ENCODE assay signal across 14 mouse cellular contexts in genomic region chr9:104646348-104646994, GRCm38 (mm10).
DNase-seq lines count a peak whose midpoint lies in the region; ATAC-seq and TF ChIP-seq lines count a peak whose summit lies in the region.
"Had no signal": no experiment of that assay in that cellular context is flagged by ENCODE, and none has a peak within 500 bp of the region (broad histone marks: within the 10 kb centered on the region; RNA-seq: fewer than 3 reads in every experiment).

No protein-coding gene starts in this region.

- WGBS in kidney, embryonic 15.5 days = 44% methylated on average over 5 of the region's 5 CpGs
- WGBS in hindbrain, postnatal 0 days = 48% methylated on average over 5 of the region's 5 CpGs

- no peak for TF ChIP-seq CTCF in hindbrain, postnatal 0 days (IDR thresholded peaks at IDR 0.05; ENCODE audit: low read depth)

- intact Hi-C loops in heart, postnatal 36 days (cut with DNase I) = no loop called here

- no peak overlapping the region for H3K27ac ChIP-seq in kidney, embryonic 15.5 days
- H3K27ac ChIP-seq in hindbrain, postnatal 0 days = no peak overlapping the region
- H3K27ac ChIP-seq: embryonic facial prominence, embryonic 15.5 days; gastrocnemius, adult 2 months; macrophage had no signal

- no peak for ATAC-seq in kidney, embryonic 15.5 days (replicated peaks; ENCODE audit: low FRiP score)
- no peak for ATAC-seq in hindbrain, postnatal 0 days

- H3K4me1 ChIP-seq in kidney, embryonic 15.5 days = no peaks in the 10 kb centered on the region
- no peaks in the 10 kb centered on the region for H3K4me1 ChIP-seq in hindbrain, postnatal 0 days (ENCODE audit: insufficient read depth, low read length)
- H3K4me1 ChIP-seq: embryonic facial prominence, embryonic 15.5 days had no signal

- DNase-seq in adrenal gland, postnatal 10 days = peak; percentile 3
- no peak for DNase-seq in adrenal gland, postnatal 36 days
- DNase-seq in kidney, postnatal 14 days = peak; percentile 14
- peak; percentile 35 for DNase-seq in brain, adult 2 months (ENCODE audit: low read depth, low spot score)
- DNase-seq in hindbrain, postnatal 0 days (ENCODE audit: low spot score) = peak; percentile 29
- DNase-seq in adipocyte (ENCODE audit: low spot score) = no peak
- DNase-seq in heart, postnatal 36 days = no peak
- DNase-seq: cerebellum, adult 11 months; gastrocnemius, adult 2 months; thymus, adult 18-20 months had no signal

- H3K9ac ChIP-seq in kidney, embryonic 15.5 days = no peak overlapping the region
- no peak overlapping the region for H3K9ac ChIP-seq in hindbrain, postnatal 0 days (replicated peaks; ENCODE audit: low read length)
- H3K9ac ChIP-seq: embryonic facial prominence, embryonic 15.5 days had no signal

- no peaks in the 10 kb centered on the region for H3K9me3 ChIP-seq in kidney, embryonic 15.5 days (replicated peaks)
- H3K9me3 ChIP-seq in hindbrain, postnatal 0 days (ENCODE audit: low read length) = no peaks in the 10 kb centered on the region
- H3K9me3 ChIP-seq: embryonic facial prominence, embryonic 15.5 days had no signal

- H3K36me3 ChIP-seq in kidney, embryonic 15.5 days = no peaks in the 10 kb centered on the region
- H3K36me3 ChIP-seq in hindbrain, postnatal 0 days (ENCODE audit: insufficient read depth, low read length) = no peaks in the 10 kb centered on the region
- H3K36me3 ChIP-seq: embryonic facial prominence, embryonic 15.5 days; G1E had no signal

- no peak overlapping the region for H3K4me3 ChIP-seq in kidney, embryonic 15.5 days (replicated peaks)
- no peak overlapping the region for H3K4me3 ChIP-seq in hindbrain, postnatal 0 days (ENCODE audit: low read length)
- H3K4me3 ChIP-seq: embryonic facial prominence, embryonic 15.5 days; gastrocnemius, adult 2 months had no signal

- H3K27me3 ChIP-seq in kidney, embryonic 15.5 days = no peaks in the 10 kb centered on the region
- H3K27me3 ChIP-seq in hindbrain, postnatal 0 days (ENCODE audit: insufficient read depth, low read length) = no peaks in the 10 kb centered on the region
- H3K27me3 ChIP-seq: embryonic facial prominence, embryonic 15.5 days had no signal

- no peak overlapping the region for H3K4me2 ChIP-seq in kidney, embryonic 15.5 days
- H3K4me2 ChIP-seq in hindbrain, postnatal 0 days (ENCODE audit: low read depth, low read length) = no peak overlapping the region
- H3K4me2 ChIP-seq: embryonic facial prominence, embryonic 15.5 days had no signal

Comparison
In these comparisons a context has a peak if more than half of its experiments do, and no peak if none do; other contexts are left out.
1. DNase-seq: peak in adrenal gland, postnatal 10 days (single experiment), kidney, postnatal 14 days (single experiment), brain, adult 2 months (single experiment) and hindbrain, postnatal 0 days (single experiment); none in adrenal gland, postnatal 36 days (0 of 2), adipocyte (single experiment) and heart, postnatal 36 days (0 of 2).